Mouse (Mus musculus) heart, postnatal 36 days (tissue): ENCODE results near the gene Grasp. TPM values are rescaled to one million over a fixed set of nuclear protein-coding genes. Genes with fewer than 3 reads are reported as not detected.

Source experiments
- DNase-seq, 2 experiments: peaks; one replicate each; pipeline ENCODE4 v3.0.0; 2021 to 2022
- intact Hi-C: fragments of 180-260 bp; cut with DNase I; formaldehyde crosslinking; loops from one replicate; pipeline ENCODE4 v1.15.1; 2025
- microRNA-seq, 2 experiments: library from miRNA; unstranded; fragments of <30 nt; microRNA quantifications; one replicate each; pipeline ENCODE4 v1.2.0; 2021; ENCODE audit warnings: borderline number of aligned reads in 2 of 2
- total RNA-seq, 2 experiments: library from RNA; stranded (reverse); gene quantifications; 2 replicates each; pipeline ENCODE4 v1.2.3; 2021

Gene Grasp
- total RNA-seq, 2 experiments from 2014 or later: 10.7 to 12.0 TPM

DNA sequence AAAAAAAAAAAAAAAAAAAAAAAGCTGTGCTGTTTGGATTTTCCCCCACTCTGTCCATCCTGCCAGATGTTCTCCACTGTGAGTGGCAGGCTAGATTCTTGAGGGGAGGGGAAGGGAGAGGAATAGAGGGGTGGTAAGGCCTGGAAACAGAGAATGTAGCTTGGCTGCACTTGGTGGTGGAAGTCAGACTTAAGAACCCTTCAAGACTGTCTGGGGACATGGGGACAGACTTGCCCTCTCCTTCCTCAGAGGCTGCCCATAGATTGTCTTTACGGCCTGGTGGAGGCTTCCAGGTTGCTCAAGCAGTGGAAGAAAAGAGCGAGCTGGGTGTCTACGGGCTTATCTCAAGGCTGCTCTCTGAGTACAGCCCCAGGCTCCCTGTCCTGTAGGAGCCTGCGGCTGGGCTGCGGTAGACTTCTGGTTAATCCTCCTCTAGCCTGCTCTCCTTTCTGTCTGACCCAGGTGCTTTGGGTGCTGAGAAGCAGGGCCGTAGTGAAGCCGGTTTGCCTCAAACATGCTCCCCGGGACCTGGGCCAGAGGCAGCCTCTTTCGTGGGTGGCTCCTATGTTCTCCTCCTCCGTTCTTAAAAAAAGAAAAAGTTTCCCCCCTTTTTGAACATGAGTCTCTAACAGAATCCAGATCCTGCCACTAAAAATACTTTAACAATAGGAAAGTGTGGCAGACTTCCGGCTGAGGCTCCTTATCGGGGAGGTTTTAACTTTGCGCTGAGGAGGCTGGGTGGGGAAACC is 37.1 kb downstream of the Grasp start:
- intact Hi-C loops: loop anchor here (1.0 kb wide), 1 partner anchor 20 kb away; no protein-coding TSS in a partner anchor
- peak; percentile 58 to 60 for DNase-seq

DNA sequence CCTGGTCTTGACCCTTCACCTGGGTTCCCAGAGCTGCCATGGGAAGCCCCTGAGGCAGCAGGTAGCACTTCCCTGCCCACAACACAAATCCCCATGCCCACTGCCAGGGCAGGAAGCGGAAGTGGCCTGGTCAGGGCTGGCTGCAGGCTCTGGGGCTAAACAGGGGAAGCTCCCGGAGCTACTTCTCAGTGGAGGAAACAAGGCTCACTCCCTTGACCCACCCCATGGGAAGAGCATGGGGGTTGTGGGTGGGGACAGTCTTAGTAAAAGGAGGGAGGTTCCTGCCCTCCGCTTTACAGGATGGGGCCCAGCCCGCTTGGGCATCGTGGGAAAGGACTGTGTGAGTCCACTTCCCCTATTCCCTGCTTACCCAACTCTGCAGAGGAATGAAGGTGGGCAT is 38.5 kb downstream of the Grasp start:
- DNase-seq: no peak
- intact Hi-C loops: no loop called here

- peak; percentile 96 to 97 for DNase-seq
These were observed 42.4 kb downstream of the Grasp start for GRCm38 (mm10) chr15:101266132-101266963.

DNA sequence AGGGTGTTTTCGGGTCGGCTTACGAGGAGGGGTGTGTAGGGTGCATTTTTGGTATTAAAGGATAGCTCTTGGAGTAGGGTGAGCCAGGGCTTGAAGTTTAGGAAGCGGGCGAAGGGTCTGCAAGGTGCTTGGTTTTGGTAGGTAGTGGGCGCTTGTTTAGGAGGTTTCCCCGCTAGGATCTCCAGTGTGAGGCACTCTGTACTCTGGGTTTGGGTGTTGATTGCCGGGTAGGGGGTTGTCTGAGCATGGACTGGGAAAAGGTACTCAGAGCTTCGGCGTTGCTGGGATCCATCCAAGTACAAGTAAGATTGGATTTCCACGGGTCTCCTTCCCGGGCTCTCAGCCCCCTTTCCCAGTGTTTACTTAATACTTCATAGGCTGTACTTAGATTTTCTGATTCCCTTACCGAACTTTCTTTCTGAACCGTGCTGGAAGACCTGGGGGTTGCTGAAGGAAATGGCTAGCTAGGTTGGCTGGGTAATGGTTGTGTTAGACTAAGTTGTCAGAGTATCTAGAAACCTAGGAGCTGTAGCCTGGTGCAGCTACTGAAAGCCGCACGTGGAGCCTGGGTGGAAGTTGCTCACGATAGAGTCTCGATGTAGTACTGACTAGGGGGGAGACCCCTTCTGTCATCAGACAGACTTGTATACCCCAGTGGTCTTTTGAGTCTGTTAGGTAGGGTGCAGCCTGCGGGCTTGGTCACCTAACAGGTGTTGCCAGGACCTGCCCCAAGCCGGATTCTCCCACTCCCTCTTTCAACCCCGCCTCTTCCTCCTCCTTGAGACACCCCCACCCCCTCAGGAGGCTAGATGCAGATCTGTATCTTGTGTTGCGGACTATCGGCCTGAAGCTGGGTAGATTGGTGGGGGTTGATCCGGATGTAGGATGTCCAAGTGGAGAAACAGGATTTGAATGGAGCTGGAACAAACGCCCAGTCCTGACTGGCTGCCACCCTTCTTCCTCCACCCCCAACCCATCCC is 43.4 kb downstream of the Grasp start:
- intact Hi-C loops: no loop called here

More at GRCm38 (mm10) chr15:101266132-101266963, 42.4 kb downstream of the Grasp start:
- intact Hi-C loops: loop anchor here (1.0 kb wide), 1 partner anchor 20 kb away; no protein-coding TSS in a partner anchor

GRCm38 (mm10) chr15:101270101-101270820 is 46.3 kb downstream of the Grasp start:
- intact Hi-C loops: no loop called here
- no peak for DNase-seq

More for the DNA sequence above, 43.4 kb downstream of the Grasp start:
- DNase-seq: peak; percentile 35 to 44

DNA sequence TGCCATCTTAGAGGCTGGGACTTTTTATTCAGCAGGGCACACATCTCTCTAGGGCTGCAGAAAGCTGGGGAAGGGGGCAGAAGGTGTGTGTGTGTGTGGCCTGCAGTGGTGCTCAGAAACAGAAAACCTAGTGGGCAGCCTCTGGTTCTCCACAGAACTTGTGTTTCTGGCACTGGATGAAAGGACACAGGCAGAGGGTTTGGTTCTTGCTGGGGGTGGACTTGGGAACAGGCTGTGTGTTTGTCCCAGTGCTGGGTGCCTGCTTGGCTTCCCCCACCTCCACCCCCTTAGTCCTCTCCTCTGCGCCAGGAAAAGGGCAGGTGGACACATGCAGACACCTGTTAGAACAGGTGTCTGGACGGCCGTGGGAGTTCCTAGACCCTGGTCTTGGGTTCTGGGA is 47.1 kb downstream of the Grasp start:
- no peak for DNase-seq
- intact Hi-C loops: no loop called here

DNA sequence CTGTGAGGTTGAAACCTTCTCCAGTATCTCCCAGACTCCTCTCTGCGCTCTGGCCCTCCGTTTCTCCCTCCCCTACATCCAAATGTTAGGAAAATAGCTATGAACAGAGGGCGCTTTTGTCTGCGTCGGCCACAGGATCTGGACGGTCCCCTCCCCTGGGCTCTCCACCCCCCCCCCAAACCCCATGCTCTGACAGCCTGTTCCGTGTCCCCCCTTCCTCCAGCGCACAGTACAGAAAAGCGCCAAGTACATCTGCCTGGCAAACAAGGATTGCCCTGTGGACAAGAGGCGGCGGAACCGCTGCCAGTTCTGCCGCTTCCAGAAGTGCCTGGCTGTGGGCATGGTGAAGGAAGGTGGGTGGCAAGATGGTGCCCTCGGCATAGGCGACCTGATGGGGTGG is 47.5 kb downstream of the Grasp start:
- intact Hi-C loops: no loop called here
- no peak for DNase-seq

DNA sequence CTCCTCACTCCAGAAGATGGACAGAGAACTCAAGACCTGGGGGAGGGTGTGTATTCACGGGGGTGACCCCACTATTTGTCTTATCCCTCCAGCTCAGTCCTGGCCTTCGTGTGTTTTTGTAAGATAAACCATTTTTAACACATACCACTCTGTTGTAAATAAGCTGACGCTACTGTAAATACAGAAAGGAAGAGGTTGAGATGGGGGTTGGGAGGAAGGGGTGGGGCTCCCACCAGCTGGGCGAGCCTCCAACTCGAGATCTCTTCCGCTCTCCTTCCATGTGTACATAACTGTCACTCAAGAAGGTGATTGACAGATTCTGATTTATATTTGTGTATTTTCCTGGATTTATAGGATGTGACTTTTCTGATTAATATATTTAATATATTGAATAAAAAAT is 50.4 kb downstream of the Grasp start:
- intact Hi-C loops: no loop called here
- no peak for DNase-seq

DNA sequence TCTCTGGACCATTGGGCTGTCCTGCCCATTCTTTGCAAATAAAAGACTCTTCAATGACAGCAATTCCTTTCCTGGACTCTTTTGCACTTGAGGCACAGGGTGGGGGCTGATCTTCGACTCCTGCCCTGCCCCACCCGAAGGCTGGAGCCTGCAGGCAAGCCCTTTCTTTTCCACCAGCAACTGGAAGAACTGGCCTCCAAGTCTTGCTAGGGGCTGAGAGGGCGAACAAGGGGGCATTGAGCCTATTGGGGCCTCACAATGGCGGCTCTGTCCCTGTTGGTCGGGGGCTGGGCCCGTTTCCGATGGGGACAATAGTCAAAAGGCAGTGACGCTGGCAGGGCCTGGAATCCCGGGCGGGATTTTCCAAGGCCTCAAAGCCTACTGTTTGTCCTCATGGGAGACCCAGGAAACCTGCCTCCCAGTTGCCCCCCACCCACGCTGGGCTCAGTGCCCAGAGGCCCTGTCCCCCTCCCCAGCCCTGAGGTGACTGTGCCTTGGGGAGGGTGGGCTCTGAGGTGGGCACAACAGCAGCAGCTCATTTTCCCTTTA is 53.4 kb downstream of the Grasp start:
- intact Hi-C loops: no loop called here
- no peak for DNase-seq

- DNase-seq: no peak
- intact Hi-C loops: no loop called here
These were observed 54.6 kb downstream of the Grasp start for GRCm38 (mm10) chr15:101278589-101278988.

DNA sequence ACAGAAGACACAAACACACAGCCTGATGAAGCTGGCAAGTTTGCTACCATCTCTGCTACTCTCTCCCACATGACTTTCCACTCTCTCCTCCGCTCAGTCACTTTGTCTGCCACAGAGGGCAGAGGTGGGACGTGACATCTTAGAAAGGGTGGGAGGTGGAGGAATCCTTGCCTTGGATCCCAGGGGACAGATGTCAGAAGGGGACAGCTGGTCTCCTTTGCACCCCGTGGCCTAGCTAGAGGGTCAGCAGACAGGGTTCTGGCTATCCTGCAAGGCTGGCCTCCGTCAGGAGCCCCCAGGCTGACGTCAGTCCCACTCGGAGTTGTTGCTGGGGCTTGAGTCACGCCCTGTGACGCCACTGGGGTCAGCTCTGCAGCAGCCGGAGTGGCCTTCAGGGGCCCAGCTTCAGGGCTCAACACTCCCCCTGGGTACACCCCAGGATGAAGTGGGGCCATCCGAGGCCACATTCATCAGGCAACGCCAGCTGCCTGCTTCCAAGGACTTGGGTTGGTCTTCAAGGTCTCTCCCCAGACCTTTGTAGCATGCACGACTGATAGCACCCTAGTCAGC is 55.5 kb downstream of the Grasp start:
- DNase-seq: no peak
- intact Hi-C loops: no loop called here

Small RNA genes lying within 50 kb of the gene (microRNA-seq; reads per million reads assigned to microRNA genes)
- 0.67 to 0.72 reads per million in 2 experiments for gene Mir6962

Other genes with a start within 250 kb of the Grasp start
- not detected for gene Gm47841, start 176.8 kb upstream of the Grasp start, total RNA-seq
- 1 to 10 TPM; 1.4 to 2.2 TPM for gene Fignl2, start 145.6 kb upstream of the Grasp start, total RNA-seq
- gene Ankrd33, start 108.4 kb upstream of the Grasp start, total RNA-seq: not detected
- gene Acvrl1, start 95.7 kb upstream of the Grasp start, total RNA-seq: 10 to 100 TPM; 22.3 to 31.1 TPM
- 10 to 100 TPM; 12.6 to 14.6 TPM for gene Acvr1b, start 50.1 kb upstream of the Grasp start, total RNA-seq
- gene Nr4a1, start 30.1 kb downstream of the Grasp start, total RNA-seq: 10 to 100 TPM in 1 of 2 experiments, 1 to 10 TPM in 1; 5.2 to 98.5 TPM
- gene Atg101, start 60.1 kb downstream of the Grasp start, total RNA-seq: 10 to 100 TPM; 23.7 to 23.9 TPM
- 1 to 10 TPM in 1 of 2 experiments, under 1 TPM in 1; 0.94 to 1.4 TPM for gene 6030408B16Rik, start 69.0 kb downstream of the Grasp start, total RNA-seq
- gene Krt80, start 146.0 kb downstream of the Grasp start, total RNA-seq: 1 to 10 TPM; 2.0 to 2.1 TPM
- 1 to 10 TPM; 2.1 to 2.9 TPM for gene Krt7, start 186.9 kb downstream of the Grasp start, total RNA-seq
- gene Krt87, start 214.6 kb downstream of the Grasp start, total RNA-seq: not detected
- gene Krt88, start 223.6 kb downstream of the Grasp start, total RNA-seq: not detected
- not detected for gene Krt81, start 239.6 kb downstream of the Grasp start, total RNA-seq
- gene Krt86, start 249.3 kb downstream of the Grasp start, total RNA-seq: not detected